Mouse (Mus musculus): Measurements from ENCODE around the gene Tgoln1. TPM values are rescaled to one million over a fixed set of nuclear protein-coding genes. Genes with fewer than 3 reads are reported as not detected.

Tgoln1 gene
- polyA plus RNA-seq, 1 experiment: 13.5 TPM

DNA sequence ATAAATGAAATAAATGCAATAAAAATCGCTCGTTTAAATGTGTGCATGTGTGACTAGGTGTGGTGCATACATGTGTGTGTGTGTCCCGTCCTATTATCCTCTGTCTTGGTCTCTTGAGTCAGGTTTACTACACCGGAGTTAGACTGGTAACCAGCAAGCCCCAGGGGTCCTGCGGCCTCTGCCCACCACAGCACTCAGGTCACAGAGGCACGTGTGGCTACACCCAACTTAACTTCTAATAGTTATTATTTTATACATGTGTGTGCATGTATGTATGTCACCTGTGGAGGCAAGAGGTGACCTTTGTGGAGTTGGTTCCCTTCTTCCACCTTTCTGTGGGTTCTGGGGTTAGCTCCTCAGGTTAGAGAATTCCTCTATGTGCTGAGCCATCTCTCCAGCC lies 37.6 kb upstream of the Tgoln1 start:
- no peak overlapping the region for H3K27ac ChIP-seq (ENCODE audit: control insufficient read depth, insufficient read depth, low read depth, low read length, poor library complexity)
- no peak overlapping the region for H3K4me3 ChIP-seq (replicated peaks; ENCODE audit: control insufficient read depth, low read depth, low read length)
- TF ChIP-seq POLR2A (IDR thresholded peaks at IDR 0.05; ENCODE audit: borderline replicate concordance, control insufficient read depth, low read depth, low read length): no peak
- TF ChIP-seq CTCF (IDR thresholded peaks at IDR 0.05; ENCODE audit: control insufficient read depth, insufficient read depth, low read length): no peak
- H3K4me1 ChIP-seq (ENCODE audit: control insufficient read depth, insufficient read depth, low read length): no peaks in the 10 kb centered on the region
- 84% methylated on average over 6 of the region's 6 CpGs for WGBS

DNA sequence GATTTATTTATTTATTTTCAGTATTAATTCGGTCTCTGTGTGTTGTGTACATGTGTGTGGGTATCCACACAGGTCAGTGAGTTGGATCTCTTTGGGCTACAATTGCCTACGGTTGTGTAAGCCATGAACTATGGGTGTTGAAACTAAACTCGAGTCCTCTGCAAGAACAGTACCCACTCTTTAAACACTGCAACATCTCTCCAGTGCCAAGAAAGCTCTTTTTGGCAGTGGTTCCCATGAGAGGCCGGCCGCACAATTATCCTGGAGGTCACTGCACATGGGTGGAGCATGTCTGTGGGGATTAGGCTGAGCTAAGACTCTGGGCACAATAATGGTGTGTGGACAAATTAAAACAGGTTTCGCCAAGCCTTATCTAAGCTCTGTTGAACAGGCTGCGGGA lies 36.6 kb upstream of the Tgoln1 start:
- TF ChIP-seq CTCF (IDR thresholded peaks at IDR 0.05; ENCODE audit: control insufficient read depth, insufficient read depth, low read length): no peak
- TF ChIP-seq POLR2A (IDR thresholded peaks at IDR 0.05; ENCODE audit: borderline replicate concordance, control insufficient read depth, low read depth, low read length): no peak
- WGBS: 71% methylated on average over 7 of the region's 7 CpGs
- Histone ChIP-seq H3K4me3 (replicated peaks; ENCODE audit: control insufficient read depth, low read depth, low read length) (no peak overlapping the region), H3K4me1 (ENCODE audit: control insufficient read depth, insufficient read depth, low read length) (no peaks in the 10 kb centered on the region), H3K27ac (ENCODE audit: control insufficient read depth, insufficient read depth, low read depth, low read length, poor library complexity) (no peak overlapping the region)

DNA sequence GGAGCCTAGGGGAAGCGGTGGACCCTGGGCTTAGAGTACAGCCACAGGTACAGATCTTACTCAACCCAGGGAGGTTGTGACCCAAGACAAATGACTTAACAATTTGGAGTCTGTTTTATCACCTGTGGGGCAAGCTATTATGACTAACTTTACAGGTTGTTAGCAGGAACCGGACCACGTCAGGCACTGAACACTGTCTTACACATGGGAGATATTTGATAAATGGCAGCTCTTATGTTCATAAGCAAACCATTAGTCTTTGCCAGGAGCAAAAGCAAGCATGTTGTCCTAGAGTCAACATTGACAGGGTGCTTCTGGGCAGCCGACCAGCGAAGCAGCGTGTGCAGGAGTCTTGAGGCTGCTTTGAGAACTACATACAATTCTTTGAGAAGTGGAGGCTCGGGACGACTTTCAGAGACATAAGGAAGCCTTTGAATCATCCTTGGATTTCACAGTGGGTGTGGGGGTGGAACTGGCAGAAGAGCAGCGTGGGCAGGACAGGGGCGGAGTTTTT lies 33.6 kb upstream of the Tgoln1 start:
- TF ChIP-seq POLR2A (IDR thresholded peaks at IDR 0.05; ENCODE audit: borderline replicate concordance, control insufficient read depth, low read depth, low read length): no peak
- TF ChIP-seq CTCF (IDR thresholded peaks at IDR 0.05; ENCODE audit: control insufficient read depth, insufficient read depth, low read length): no peak
- Histone ChIP-seq H3K4me1 (ENCODE audit: control insufficient read depth, insufficient read depth, low read length) (no peaks in the 10 kb centered on the region), H3K4me3 (replicated peaks; ENCODE audit: control insufficient read depth, low read depth, low read length) (no peak overlapping the region), H3K27ac (ENCODE audit: control insufficient read depth, insufficient read depth, low read depth, low read length, poor library complexity) (no peak overlapping the region)
- 78% methylated on average over 10 of the region's 10 CpGs for WGBS

DNA sequence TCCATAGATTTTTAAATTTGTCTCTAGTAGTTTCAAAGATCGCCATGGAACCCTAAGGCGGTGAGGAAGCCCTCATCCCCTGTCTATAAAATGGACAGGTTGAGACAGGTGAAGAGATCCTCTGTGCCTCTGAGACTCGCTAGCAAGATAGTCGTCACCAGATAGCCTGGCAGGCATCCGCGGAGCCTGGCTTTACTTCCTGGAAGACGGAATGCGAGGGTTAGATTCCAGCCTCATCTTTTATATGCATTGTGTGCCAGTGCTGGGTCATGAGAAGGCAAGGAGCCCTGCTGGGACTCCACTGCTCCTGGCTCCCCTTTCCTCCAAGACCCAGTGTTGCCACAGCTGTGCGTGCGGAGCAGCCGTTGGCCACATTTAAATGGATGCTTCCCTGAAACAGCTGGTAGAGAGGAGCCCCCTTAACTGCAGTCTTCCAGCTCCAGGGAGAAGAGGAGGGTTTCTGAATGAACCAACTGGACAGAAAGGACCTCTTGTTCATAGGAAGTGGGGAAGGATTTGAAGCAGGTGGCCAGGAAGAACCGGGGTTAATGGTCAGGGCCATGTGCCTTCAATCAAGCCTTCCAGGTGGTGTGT lies 31.3 kb upstream of the Tgoln1 start:
- Histone ChIP-seq H3K4me1 (ENCODE audit: control insufficient read depth, insufficient read depth, low read length) (no peaks in the 10 kb centered on the region), H3K4me3 (replicated peaks; ENCODE audit: control insufficient read depth, low read depth, low read length) (no peak overlapping the region), H3K27ac (ENCODE audit: control insufficient read depth, insufficient read depth, low read depth, low read length, poor library complexity) (no peak overlapping the region)
- WGBS: 88% methylated on average over 12 of the region's 12 CpGs
- no peak for TF ChIP-seq POLR2A (IDR thresholded peaks at IDR 0.05; ENCODE audit: borderline replicate concordance, control insufficient read depth, low read depth, low read length)
- TF ChIP-seq CTCF (IDR thresholded peaks at IDR 0.05; ENCODE audit: control insufficient read depth, insufficient read depth, low read length): no peak

DNA sequence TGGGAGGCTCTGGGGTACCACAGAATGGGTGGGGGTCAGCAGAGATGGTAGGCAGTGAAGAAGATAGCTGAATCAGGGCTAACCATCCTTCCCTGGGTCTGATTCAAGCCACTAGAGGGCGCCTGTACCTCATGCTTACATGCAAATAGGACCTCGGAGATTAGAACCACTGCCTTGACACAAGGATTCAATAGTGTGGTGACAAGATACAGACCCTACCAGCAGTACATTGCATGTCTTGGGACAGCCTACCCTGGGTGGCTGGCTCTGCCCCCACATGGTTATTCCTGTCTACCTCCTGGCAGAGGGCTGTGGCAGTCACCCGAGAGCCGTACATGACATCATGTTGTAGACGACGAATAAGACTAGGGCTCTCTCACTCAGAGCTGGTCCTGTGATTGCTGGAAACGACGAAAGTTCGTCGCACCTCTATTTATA lies 30.6 kb upstream of the Tgoln1 start:
- Histone ChIP-seq H3K4me1 (ENCODE audit: control insufficient read depth, insufficient read depth, low read length) (no peaks in the 10 kb centered on the region), H3K4me3 (replicated peaks; ENCODE audit: control insufficient read depth, low read depth, low read length) (no peak overlapping the region), H3K27ac (ENCODE audit: control insufficient read depth, insufficient read depth, low read depth, low read length, poor library complexity) (no peak overlapping the region)
- WGBS: 63% methylated on average over 10 of the region's 10 CpGs
- TF ChIP-seq POLR2A (IDR thresholded peaks at IDR 0.05; ENCODE audit: borderline replicate concordance, control insufficient read depth, low read depth, low read length) (no peak), CTCF (IDR thresholded peaks at IDR 0.05; ENCODE audit: control insufficient read depth, insufficient read depth, low read length) (peak; percentile 74)

DNA sequence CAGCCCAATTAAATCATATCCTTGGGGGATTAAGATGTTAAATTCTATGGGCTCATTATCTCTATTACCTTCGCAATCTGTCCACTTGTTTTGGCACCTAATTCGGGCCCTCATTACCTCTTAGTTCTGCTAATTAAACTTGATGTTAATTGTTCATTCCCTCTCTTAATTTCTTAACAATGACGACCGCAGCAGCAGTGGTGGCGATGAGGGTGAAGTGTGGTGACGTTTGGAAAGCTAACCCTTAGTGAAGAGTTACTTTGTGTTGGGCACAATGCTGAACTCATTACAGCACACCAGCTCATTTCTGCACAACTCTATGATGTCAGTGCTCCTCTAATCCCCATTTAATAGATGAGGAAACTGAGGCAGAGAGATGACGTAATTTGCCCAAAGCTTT lies 28.6 kb upstream of the Tgoln1 start:
- 80% methylated on average over 7 of the region's 7 CpGs for WGBS

DNA sequence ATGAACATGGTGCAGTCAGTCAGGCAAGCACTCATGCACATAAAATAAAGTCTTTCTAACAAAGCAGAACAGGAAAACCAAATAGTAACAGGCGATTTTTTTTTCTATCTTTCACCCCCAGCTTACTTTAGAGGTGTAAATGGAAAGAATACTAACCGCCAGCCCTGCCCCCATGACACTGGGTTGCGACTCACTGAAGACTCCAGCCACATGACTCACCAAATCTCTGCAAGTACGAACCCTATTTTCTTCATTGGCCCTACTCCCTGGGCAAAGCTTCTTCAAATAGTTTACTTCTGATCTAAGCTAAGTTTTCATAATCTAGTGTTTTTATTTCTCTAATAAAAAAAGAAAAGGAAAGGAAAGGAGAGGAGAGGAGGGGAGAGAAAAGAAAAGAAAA lies 27.8 kb upstream of the Tgoln1 start:
- H3K27ac ChIP-seq (ENCODE audit: control insufficient read depth, insufficient read depth, low read depth, low read length, poor library complexity): no peak overlapping the region
- TF ChIP-seq POLR2A (IDR thresholded peaks at IDR 0.05; ENCODE audit: borderline replicate concordance, control insufficient read depth, low read depth, low read length): no peak
- TF ChIP-seq CTCF (IDR thresholded peaks at IDR 0.05; ENCODE audit: control insufficient read depth, insufficient read depth, low read length): no peak
- no peak overlapping the region for H3K4me3 ChIP-seq (replicated peaks; ENCODE audit: control insufficient read depth, low read depth, low read length)
- peaks cover 7% of the 10 kb centered on the region; the same call in 1 of the 2 replicates for H3K4me1 ChIP-seq (ENCODE audit: control insufficient read depth, insufficient read depth, low read length)
- WGBS: 30% methylated on average over 4 of the region's 4 CpGs

More for the DNA sequence above, 28.6 kb upstream of the Tgoln1 start:
- TF ChIP-seq CTCF (IDR thresholded peaks at IDR 0.05; ENCODE audit: control insufficient read depth, insufficient read depth, low read length) (no peak), POLR2A (IDR thresholded peaks at IDR 0.05; ENCODE audit: borderline replicate concordance, control insufficient read depth, low read depth, low read length) (no peak)
- Histone ChIP-seq H3K4me3 (replicated peaks; ENCODE audit: control insufficient read depth, low read depth, low read length) (no peak overlapping the region), H3K27ac (ENCODE audit: control insufficient read depth, insufficient read depth, low read depth, low read length, poor library complexity) (no peak overlapping the region), H3K4me1 (ENCODE audit: control insufficient read depth, insufficient read depth, low read length) (peaks cover 7% of the 10 kb centered on the region; the same call in 1 of the 2 replicates)

DNA sequence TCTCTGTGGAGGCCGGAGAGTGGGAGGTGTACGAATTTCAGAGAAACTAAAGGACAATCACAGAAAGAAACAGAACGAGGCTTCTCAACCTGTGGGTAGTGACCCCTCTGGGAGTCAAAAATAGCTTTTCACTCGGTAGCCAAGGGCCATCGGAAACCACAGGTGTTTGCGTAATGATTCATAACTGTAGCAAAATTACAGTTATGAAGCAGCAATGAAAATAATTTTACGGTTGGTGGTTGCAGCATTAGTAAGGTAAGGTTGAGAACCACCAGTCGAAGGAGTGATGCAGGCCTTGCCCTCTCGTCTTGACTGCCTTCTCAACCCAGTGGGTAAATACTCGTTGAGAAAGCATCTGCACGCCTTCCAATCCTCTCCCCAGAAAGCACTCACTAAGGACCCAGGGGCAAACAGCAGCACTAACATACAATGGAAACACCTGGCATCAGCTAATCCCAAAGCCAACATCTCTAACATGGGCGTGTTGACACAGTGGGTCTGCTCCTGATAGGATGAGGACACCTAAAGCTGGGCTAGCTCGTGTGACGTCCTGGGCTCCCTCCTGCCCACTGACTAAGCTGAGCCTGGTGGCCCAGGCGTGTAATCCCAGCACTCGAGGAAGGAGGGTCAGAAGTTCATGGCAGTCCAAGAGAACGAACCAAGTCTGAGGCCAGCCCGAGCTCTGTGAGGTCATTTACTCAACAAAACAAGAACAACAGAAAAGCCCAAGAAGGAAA lies 24.6 kb upstream of the Tgoln1 start:
- TF ChIP-seq CTCF (IDR thresholded peaks at IDR 0.05; ENCODE audit: control insufficient read depth, insufficient read depth, low read length) (no peak), POLR2A (IDR thresholded peaks at IDR 0.05; ENCODE audit: borderline replicate concordance, control insufficient read depth, low read depth, low read length) (no peak)
- Histone ChIP-seq H3K4me1 (ENCODE audit: control insufficient read depth, insufficient read depth, low read length) (peaks cover 7% of the 10 kb centered on the region; the same call in 1 of the 2 replicates), H3K4me3 (replicated peaks; ENCODE audit: control insufficient read depth, low read depth, low read length) (no peak overlapping the region), H3K27ac (ENCODE audit: control insufficient read depth, insufficient read depth, low read depth, low read length, poor library complexity) (peak overlapping the region; percentile 21)
- 39% methylated on average over 18 of the region's 18 CpGs for WGBS

Measured in bone marrow, adult 2 months (tissue).